Mouse (Mus musculus) hindbrain, embryonic 12.5 days (tissue): ENCODE measurements around the gene Serpina1b. TPM values are rescaled to one million over a fixed set of nuclear protein-coding genes. Genes with fewer than 3 reads are reported as not detected.
"Not testable (repeated sequence)": the region's sequence is repeated elsewhere in the genome, so short reads cannot be mapped to it uniquely, and the experiment has no call there.

ENCODE experiments used
- ATAC-seq: fragments of 200-750 bp; cut with Nextera tagmentation; 2 replicates; pipeline ENCODE4 v1.8.0; 2017; ENCODE audit warnings: moderate TSS enrichment; ENCODE audit not compliant: low FRiP score
- H3K27ac ChIP-seq: fragments of 300-500 bp; sonication (generic); 2 replicates; pipeline ENCODE4 v1.5.1; 2016; ENCODE audit warnings: mild to moderate bottlenecking
- H3K27me3 ChIP-seq: fragments of 300-500 bp; sonication (generic); 2 replicates; pipeline ENCODE4 v1.6.1; 2016; ENCODE audit warnings: mild to moderate bottlenecking
- H3K36me3 ChIP-seq: fragments of 300-500 bp; sonication (generic); 2 replicates; pipeline ENCODE4 v1.6.1; 2016; ENCODE audit warnings: mild to moderate bottlenecking
- H3K4me1 ChIP-seq: fragments of 300-500 bp; sonication (generic); 2 replicates; pipeline ENCODE4 v1.6.1; 2016
- H3K4me2 ChIP-seq: fragments of 300-500 bp; sonication (generic); replicated peaks from 2 replicates; pipeline ENCODE4 v1.6.1; 2016; ENCODE audit warnings: mild to moderate bottlenecking
- H3K4me3 ChIP-seq: fragments of 300-500 bp; sonication (generic); 2 replicates; pipeline ENCODE4 v1.5.1; 2016; ENCODE audit warnings: mild to moderate bottlenecking
- H3K9ac ChIP-seq: fragments of 300-500 bp; sonication (generic); 2 replicates; pipeline ENCODE4 v1.6.1; 2016; ENCODE audit warnings: mild to moderate bottlenecking, moderate library complexity
- H3K9me3 ChIP-seq: fragments of 300-500 bp; sonication (generic); replicated peaks from 2 replicates; pipeline ENCODE4 v1.6.1; 2016; ENCODE audit warnings: mild to moderate bottlenecking
- WGBS: fragments of 180-500 bp; shearing (Covaris S2); methylation state at CpG from one replicate; pipeline ENCODE4 v1.1.7; 2016; 5-methylcytosine and 5-hydroxymethylcytosine counted together
- polyA plus RNA-seq: library from polyadenylated mRNA; unstranded; fragments of >200 nt; fragmentation: Nextera tagmentation; extraction: Ambion mirVana; gene quantifications from 2 replicates; pipeline ENCODE4 v1.2.1, GENCODE M21; 2016

Serpina1b gene
- polyA plus RNA-seq, 1 experiment from 2014 or later: not detected

DNA sequence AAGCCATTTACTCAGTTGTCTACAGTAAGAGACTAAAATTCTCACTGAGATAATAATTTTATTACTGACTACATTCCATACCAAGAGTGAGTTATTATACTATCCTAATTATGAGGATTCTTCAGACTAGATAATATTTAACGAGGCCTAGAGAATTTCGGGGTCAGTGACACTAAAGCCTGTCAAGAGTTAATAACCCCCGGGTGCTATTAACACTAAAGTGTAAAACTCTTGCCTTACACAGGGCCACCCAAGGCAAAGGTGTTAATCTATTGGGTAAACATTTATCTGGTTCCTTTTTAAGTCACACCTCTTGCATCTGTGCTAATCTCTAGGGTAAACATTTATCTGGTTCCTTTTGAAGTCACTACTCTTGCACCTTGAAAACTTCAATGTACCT is 69.9 kb downstream of the Serpina1b start:
- H3K9me3 ChIP-seq: peaks cover 12% of the 10 kb centered on the region
- WGBS: 91% methylated on average over 3 of the region's 3 CpGs
- not testable (repeated sequence) for H3K4me1 ChIP-seq, H3K27ac ChIP-seq, H3K4me3 ChIP-seq, H3K27me3 ChIP-seq, ATAC-seq, H3K36me3 ChIP-seq, H3K9ac ChIP-seq, H3K4me2 ChIP-seq

DNA sequence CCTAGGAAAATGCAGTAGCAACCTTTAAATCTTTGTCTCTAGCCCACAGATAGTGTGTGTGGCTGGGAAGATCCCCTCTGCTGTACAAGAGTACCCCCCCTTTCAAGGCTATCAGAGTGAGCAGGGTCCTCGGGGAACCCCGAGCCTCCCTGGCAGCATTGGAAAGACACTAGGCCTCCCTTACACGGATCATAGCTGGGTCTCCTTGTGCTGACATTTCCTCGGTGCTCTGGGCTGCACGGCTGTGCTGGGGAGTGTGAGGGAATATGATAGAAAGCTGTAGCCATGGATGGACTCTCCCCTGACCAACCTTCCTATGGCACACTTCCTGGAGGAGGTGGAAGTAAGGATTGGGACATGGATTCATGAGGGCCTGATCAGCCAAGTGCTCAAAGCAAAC is 84.2 kb downstream of the Serpina1b start:
- not testable (repeated sequence) for H3K4me2 ChIP-seq, ATAC-seq, H3K4me3 ChIP-seq, H3K9me3 ChIP-seq, H3K27me3 ChIP-seq, H3K27ac ChIP-seq, H3K36me3 ChIP-seq, H3K9ac ChIP-seq, H3K4me1 ChIP-seq
- WGBS: 89% methylated on average over 5 of the region's 5 CpGs

DNA sequence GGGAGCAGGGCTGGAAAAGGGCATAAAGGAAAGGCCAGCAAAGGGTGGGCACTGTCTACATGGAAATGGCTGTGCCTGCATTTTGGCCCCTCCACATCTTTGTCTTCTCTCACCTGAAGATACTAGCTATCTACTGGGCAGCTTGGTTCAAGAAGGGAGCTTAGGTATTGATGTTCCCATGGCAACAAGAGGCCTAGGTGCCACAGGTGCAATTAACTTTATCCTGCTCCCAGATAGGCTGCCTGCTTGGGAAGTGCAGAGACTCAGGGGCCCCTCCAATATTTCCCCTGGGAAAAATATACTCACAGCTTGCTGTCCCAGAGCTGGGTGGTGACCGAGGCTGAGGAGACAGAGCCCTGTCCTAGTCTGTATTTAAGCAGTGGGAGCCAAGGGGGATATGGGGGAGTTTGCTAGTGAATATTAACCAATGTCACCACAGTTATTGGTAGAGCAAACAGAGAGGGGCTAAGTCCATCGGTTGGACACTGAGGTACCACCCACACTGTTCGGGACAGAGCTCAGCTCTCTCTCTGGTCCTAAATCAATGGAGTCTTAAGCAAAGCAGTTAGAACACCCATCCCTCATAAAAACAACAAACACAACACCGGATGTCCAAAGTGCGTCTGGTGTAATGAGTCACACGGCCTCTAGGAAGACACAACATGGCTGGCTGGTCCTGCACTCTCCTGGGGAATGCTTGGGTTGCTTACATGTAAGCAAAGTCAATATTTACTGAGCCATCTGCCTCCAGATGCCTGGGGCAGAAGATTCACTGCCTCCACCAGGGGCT is 92.2 kb downstream of the Serpina1b start:
- not testable (repeated sequence) for H3K9me3 ChIP-seq, H3K4me3 ChIP-seq, H3K27ac ChIP-seq, H3K9ac ChIP-seq, ATAC-seq, H3K27me3 ChIP-seq, H3K4me1 ChIP-seq, H3K4me2 ChIP-seq, H3K36me3 ChIP-seq
- WGBS: 88% methylated on average over 6 of the region's 6 CpGs

DNA sequence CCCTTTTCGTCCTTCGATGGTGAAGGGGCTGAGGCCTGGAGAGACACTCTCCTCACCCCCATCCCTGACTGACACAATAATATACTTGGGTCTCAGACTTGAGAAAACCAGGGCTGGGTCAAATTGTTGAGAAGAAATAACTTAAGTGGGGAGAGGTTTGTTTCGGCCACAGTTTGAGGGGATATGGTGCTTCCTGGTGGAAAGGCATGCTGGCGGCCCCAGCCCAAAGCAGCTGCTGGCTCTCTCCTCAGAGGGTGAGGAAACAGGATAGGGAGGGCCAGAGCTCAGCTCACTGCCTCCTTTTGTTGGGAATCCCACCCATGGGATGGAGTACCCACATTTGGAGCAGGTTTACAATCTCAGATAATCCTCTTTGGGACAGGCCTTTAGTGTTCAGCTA is 94.6 kb downstream of the Serpina1b start:
- not testable (repeated sequence) for ATAC-seq, H3K36me3 ChIP-seq, H3K9me3 ChIP-seq, H3K9ac ChIP-seq, H3K4me1 ChIP-seq, H3K27ac ChIP-seq, H3K4me2 ChIP-seq, H3K27me3 ChIP-seq, H3K4me3 ChIP-seq
- 80% methylated on average over 4 of the region's 4 CpGs for WGBS

DNA sequence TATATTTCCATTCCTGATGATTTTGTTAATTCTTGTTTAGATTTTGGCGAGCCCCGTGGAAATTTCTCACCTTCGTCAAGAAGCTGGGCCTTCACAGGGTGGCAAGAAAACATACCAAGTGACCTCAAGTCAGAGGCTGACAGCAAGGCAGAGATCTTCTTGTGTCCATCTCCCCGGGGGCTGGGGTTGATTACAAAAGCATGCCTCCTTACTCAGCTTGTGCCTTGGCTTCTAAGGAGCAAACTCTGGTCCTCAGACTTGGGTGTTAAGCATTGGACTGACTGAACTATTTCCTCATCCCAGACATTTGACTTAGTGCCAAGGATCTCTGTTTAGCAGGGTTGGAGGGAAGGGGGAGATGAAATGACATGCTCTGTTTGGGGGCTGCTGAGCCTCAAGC is 95.1 kb downstream of the Serpina1b start:
- H3K27me3 ChIP-seq, ATAC-seq, H3K27ac ChIP-seq, H3K36me3 ChIP-seq, H3K4me1 ChIP-seq, H3K9ac ChIP-seq, H3K4me2 ChIP-seq, H3K9me3 ChIP-seq, H3K4me3 ChIP-seq: not testable (repeated sequence)
- WGBS: 87% methylated on average over 4 of the region's 4 CpGs

DNA sequence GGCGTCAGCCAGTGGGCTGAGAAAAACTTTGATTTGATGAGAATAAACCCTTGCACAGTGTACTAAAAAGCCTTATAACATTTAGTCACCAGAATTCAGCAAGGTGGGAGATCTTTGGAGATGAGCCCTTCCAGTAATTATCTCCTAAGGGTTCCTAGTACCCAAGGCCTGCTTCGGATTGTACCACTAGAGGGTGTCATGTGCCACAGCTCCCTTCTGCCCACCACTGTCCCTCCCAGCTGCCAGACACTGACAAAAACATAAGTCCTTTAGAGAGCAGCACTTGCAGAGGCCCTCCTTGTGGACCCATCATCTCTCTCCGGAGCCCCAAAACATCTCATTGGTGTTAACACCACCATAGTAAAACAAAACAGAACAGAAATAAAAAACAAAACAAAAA is 118.6 kb downstream of the Serpina1b start:
- Histone ChIP-seq H3K9me3 (0 out of 2 replicates have a peak, but pooled peaks cover 6% of the 10 kb centered on the region), H3K4me3 (no peak overlapping the region), H3K4me2 (no peak overlapping the region), H3K36me3 (no peaks in the 10 kb centered on the region), H3K9ac (no peak overlapping the region), H3K27ac (no peak overlapping the region), H3K27me3 (no peaks in the 10 kb centered on the region), H3K4me1 (no peaks in the 10 kb centered on the region)
- no peak for ATAC-seq
- WGBS: 75% methylated on average over 3 of the region's 3 CpGs

DNA sequence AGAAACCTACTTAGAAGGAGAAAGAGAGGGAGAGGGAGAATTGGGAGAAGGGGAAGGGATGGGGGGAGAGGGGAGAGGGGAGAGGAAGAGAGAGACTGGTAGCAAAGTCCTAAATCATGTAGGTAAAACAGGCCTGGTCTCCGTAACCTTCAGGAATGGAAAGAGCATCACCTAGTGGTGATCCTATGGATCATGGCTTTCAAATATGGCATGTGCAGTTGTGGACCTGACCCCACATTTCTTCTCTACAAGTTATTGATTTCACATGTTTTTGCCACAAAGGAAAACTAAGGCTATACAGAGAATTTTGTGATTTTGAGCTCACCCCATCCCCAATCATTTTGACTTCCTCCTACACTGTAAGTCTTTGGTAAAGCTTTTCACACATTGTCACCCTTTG is 119.8 kb downstream of the Serpina1b start:
- no peaks in the 10 kb centered on the region for H3K9me3 ChIP-seq
- no peak overlapping the region for H3K9ac ChIP-seq
- H3K4me2 ChIP-seq: no peak overlapping the region
- 61% methylated on average over 1 of the region's 1 CpGs for WGBS
- H3K27me3 ChIP-seq: no peaks in the 10 kb centered on the region
- no peaks in the 10 kb centered on the region for H3K36me3 ChIP-seq
- H3K4me3 ChIP-seq: no peak overlapping the region
- H3K27ac ChIP-seq: no peak overlapping the region
- no peaks in the 10 kb centered on the region for H3K4me1 ChIP-seq
- ATAC-seq: no peak

DNA sequence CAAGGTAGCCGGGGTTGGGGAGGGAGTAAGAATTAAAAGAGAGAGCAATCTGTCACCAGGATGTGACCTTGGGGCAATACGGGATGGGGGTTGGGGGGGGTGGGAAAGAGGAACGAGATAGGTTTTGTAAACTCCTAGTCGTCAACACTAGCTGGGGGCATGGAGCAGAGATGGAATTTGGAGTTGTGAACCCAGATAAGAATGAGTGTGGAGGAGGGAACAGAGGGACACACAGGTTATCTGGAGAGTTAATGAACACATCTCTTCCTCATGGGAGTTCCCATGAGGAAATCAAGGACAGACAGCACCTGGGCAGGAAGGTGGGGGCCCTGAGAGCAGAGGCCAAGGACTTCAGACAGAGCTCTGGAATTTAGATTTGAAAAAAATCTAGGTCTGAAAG is 124.1 kb downstream of the Serpina1b start:
- H3K4me3 ChIP-seq: no peak overlapping the region
- no peaks in the 10 kb centered on the region for H3K27me3 ChIP-seq
- no peak for ATAC-seq
- no peak overlapping the region for H3K9ac ChIP-seq
- no peak overlapping the region for H3K27ac ChIP-seq
- no peak overlapping the region for H3K4me2 ChIP-seq
- H3K4me1 ChIP-seq: no peaks in the 10 kb centered on the region
- H3K9me3 ChIP-seq: no peaks in the 10 kb centered on the region
- WGBS: 80% methylated on average over 4 of the region's 4 CpGs
- no peaks in the 10 kb centered on the region for H3K36me3 ChIP-seq

DNA sequence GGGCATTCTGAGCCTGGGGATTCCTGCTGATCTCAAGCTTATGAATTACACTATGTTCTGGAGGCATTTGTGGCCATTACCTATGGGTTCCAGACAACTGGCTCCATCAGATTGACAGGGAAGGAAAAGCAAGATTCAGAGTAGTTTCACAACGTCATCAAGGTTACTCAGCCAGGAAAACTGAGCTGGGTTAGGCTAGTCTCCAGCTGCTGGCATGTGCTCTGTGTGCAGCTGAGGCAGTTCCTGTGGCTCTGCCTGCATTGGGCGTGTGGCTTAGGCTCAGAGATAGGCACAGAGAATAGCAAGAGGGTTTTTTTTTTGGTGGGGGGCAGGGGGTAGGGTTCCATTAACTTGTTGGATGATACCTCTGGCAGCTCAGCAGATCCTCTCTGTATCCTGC is 124.6 kb downstream of the Serpina1b start:
- Histone ChIP-seq H3K4me1 (no peaks in the 10 kb centered on the region), H3K4me3 (no peak overlapping the region), H3K27ac (no peak overlapping the region), H3K27me3 (no peaks in the 10 kb centered on the region), H3K9me3 (no peaks in the 10 kb centered on the region), H3K9ac (no peak overlapping the region), H3K4me2 (no peak overlapping the region), H3K36me3 (no peaks in the 10 kb centered on the region)
- 70% methylated on average over 2 of the region's 2 CpGs for WGBS
- ATAC-seq: no peak

DNA sequence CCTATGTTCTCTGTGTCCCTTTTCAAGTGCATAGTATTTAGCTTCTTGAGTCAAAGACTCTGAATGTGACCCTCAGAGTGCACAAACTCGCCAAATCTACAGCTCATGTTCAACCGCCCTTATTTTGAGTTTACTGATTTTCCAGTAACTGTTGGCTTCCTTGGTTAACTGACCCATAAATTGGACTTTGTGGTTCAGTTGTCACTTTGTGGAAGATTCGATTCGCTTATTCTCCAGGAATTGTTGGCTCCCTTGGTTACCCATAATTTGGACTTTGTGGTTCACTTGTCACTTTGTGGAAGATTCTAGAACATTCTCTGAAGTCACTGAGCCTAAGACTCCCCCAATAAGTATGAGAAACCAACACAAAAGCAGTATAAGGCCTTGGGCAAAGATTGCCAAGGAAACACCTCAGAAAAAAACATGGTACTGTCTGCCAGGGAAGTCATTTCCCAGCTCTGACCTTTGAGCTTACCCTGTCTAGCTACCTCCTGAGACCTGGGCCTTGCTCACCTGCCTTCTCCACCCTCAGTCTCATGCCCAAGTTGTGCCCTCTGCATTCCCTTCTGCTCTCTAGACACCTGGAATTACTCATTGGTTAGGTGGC is 129.9 kb downstream of the Serpina1b start:
- no peaks in the 10 kb centered on the region for H3K4me1 ChIP-seq
- H3K36me3 ChIP-seq: no peaks in the 10 kb centered on the region
- no peak overlapping the region for H3K27ac ChIP-seq
- H3K27me3 ChIP-seq: no peaks in the 10 kb centered on the region
- 86% methylated on average over 4 of the region's 4 CpGs for WGBS
- no peak overlapping the region for H3K9ac ChIP-seq
- no peaks in the 10 kb centered on the region for H3K9me3 ChIP-seq
- no peak overlapping the region for H3K4me3 ChIP-seq
- ATAC-seq: no peak
- H3K4me2 ChIP-seq: no peak overlapping the region

DNA sequence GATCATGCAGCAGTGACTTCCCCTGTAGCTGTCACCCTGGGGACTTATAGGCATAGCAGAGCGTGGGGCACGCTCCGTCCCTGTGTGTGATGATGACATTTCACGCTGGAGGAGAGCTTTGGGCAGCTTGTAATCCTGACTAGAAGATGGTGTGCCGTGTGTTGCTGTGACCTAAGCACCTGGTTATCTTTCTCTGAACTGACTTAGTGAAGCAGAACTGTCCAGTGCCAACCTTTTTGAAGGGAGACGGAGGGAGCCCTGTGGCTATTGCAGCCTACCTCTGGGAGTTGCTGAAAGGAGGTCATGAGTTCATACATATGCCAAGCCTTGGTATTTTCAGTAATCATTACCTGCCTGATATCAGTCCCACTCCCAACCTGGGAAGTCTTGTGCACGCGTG is 134.7 kb downstream of the Serpina1b start, which contains the start of gene Serpina1f:
TSS of gene Serpina1f (minus strand) at position 101 of the 400 bp plus-strand sequence.
- no peak within 1 kb of the TSS for H3K4me3 ChIP-seq
- H3K36me3 ChIP-seq: no peaks in the 10 kb centered on the region
- no peak within 1 kb of the TSS for H3K27ac ChIP-seq
- H3K27me3 ChIP-seq: no peaks in the 10 kb centered on the region
- no peak within 1 kb of the TSS for H3K9ac ChIP-seq
- no peaks in the 10 kb centered on the region for H3K4me1 ChIP-seq
- WGBS: 90% methylated on average over 8 of the region's 8 CpGs
- ATAC-seq: no peak
- no peaks in the 10 kb centered on the region for H3K9me3 ChIP-seq
- H3K4me2 ChIP-seq: no peak within 1 kb of the TSS

DNA sequence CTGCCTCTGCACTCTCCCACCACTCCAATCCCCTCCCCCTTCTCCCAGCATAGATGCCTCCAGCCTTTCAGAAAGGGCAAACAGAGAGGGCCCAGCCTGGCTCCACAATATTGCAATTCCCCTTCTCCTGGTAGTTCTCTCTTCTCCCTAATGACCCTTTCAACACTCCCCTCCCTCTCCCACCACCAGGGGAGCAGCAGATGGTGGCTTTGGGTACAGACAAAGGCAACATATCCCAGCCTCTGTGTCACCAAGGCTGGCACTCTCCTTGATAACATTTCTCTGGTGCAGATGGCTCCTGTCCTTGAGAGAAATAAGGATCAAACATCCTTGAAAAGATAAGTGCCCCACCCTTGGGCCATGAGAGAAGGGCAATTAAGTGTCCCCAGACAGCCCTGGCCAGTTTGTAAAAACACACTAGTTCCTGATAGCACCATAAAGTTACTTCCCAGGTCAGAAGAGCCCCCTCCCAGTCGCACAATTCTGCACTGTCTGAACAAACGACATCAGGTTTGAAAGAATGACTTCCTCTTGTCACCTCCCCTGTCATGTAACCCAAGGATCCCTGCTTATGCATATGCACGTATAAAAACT is 141.9 kb downstream of the Serpina1b start:
- WGBS: 59% methylated on average over 3 of the region's 3 CpGs
- no peak for ATAC-seq
- no peak overlapping the region for H3K27ac ChIP-seq

More for the DNA sequence above, 141.9 kb downstream of the Serpina1b start:
- H3K4me1 ChIP-seq: 0 out of 2 replicates have a peak, but pooled peaks cover 3% of the 10 kb centered on the region
- H3K9me3 ChIP-seq: no peaks in the 10 kb centered on the region
- H3K36me3 ChIP-seq: no peaks in the 10 kb centered on the region
- no peak overlapping the region for H3K4me2 ChIP-seq
- no peak overlapping the region for H3K4me3 ChIP-seq
- no peaks in the 10 kb centered on the region for H3K27me3 ChIP-seq
- H3K9ac ChIP-seq: no peak overlapping the region
